Mouse (Mus musculus): ENCODE measurements around the gene Celf1.
"Not testable (repeated sequence)": the region's sequence is repeated elsewhere in the genome, so short reads cannot be mapped to it uniquely, and the experiment has no call there.

The Celf1 gene

DNA sequence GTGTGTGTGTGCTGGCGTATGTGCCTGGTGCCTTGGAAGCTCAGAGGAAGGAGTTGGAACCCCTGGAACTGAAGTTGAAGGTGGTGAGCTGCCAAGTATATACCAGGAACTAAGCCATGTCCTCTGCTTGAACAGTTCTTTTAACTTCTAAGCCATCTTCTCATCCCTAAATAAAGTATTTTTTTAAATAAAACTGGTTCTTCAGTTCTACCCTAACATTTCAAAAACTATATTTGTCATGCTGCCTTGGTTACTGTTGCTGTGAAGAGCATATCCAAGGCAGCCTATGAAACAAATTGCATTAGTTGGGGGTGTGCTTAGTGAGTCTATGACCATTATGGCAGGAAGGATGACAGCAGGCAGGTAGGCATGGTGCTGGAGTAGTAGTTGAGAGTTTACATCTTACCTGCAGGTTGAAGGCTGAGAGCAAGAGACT, 84.9 kb downstream of the Celf1 start:
- no peak for DNase-seq

DNA sequence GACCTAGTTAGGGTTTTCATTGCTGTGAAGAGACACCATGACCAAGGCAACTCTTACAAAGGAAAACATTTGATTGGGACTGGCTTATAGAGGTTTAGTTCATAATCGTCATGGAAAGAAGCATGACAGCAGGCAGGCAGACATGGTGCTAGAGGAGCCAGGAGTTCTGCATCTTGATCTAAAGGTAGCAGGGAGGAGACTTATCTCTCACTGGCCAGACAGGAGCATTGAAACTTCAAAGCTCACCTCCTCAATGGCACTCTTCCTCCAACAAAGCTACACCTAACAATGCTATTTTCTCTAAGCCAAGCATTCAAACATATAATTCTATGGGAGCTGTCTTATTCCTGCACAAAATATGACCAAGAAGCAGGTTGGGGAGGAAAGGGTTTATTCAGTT, 86.3 kb downstream of the Celf1 start:
- no peak for DNase-seq

DNA sequence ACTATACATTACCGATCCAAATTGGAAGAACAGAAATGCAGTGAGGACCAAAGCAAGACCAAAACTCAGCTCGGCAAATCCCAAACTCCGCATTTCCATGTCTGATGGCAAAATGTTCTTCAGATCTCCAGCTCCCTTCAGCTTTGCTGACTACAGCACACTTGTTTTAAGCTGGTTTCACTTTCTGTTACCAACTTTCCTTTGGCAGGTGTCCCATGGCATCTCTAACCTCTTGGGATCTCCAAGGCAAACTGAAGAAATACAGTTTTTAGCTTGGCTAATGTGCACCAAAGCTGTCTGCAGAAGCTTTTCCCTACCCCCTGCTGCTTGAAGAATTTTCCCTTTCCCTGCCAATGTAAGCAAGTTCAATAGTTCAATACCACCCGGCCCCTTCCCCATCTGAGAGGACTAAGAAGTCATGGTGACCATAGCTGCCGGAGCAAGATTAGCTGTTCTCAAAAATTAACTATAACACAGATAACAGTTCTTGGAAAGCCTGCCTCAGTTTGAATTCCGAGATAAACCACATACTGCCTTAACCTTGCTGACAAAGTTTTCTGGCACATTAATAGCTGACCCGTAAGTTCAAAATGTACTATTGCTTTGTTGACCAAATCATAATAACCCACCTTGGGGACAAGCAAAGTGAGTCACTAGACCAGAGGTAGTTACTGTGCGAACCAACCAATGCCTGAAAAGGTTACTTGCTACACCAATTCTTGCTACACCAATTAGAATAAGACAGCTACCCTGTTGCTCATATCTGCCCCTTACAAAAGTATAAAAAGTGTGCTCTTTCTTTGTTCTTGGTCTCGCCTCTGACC, 87.4 kb downstream of the Celf1 start:
- DNase-seq, result peak; percentile 55

DNA sequence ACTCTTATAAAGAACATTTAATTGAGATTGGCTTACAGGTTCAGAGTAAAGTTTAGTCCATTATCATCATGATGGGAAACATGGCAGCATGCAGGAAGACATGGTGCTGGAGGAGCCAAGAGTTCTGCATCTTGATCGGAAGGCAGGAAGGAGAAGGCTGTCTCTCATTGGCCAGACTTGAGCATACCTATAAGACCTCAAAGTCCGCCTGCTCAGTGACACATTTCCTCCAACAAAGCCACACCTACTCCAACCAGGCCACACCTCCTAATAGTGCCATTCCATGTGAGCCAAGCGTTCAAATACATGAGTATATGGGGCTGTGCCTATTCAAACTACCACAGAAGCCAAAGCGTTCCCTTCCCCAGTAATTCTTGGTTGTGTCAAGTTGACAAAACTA, 91.0 kb downstream of the Celf1 start:
- DNase-seq, result no peak

DNA sequence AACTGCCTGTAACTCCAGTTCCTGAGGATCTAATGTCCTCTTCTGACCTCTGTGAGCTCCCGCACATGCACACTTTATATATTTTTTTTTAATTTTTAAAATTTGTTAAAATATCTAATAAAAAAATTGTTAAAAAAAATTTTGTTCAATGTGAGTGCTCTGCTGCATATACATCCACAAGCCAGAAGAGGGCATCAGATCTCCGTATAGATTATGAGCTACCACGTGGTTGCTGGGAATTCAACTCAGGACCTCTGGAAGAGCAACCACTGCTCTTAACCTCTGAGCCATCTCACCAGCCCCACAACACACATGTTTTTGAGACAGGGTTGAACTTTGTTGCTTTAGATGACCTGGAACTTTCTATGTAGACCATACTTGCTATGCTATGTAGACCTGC, 92.8 kb downstream of the Celf1 start:
- DNase-seq, result peak; percentile 8

DNA sequence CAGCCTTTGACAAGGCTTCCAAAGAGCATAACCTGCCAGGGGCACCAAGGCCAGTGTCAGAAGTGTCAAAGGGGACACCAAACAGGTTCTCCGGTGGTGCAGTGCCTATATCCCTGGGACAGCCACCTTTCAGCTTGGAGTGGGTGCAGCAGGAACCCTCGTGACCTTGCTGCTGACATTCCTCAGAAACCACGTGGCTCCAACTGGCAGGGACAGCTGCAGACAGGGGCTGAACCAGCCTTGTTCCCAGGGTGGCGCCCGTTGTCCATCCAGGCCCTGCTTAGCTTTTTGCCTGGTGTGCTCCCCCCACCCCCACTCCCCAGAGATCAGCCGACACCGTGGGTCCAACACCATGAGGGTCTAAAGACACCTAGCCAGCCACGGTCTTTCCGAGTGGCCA, 95.2 kb downstream of the Celf1 start, which contains the start of gene Rapsn:
TSS of gene Rapsn (plus strand) at position 236 of the 400 bp plus-strand sequence.
- DNase-seq, result peak; percentile 69

DNA sequence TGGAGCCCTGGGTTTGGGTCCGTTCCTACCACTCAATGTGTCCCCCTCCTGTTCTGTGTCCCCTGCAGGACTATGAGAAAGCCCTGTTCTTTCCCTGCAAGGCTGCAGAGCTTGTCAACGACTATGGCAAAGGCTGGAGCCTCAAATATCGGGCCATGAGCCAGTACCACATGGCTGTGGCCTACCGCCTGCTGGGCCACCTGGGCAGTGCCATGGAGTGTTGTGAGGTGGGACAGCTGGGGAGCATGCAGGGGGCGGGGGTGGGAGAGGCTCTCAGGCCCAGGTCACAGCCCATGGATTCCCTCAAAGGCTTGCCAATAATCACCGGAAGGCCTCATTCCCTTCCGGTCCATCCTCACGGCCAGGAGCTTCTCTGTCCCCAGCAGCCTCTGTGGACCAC, 101.6 kb downstream of the Celf1 start:
- DNase-seq, result no peak

DNA sequence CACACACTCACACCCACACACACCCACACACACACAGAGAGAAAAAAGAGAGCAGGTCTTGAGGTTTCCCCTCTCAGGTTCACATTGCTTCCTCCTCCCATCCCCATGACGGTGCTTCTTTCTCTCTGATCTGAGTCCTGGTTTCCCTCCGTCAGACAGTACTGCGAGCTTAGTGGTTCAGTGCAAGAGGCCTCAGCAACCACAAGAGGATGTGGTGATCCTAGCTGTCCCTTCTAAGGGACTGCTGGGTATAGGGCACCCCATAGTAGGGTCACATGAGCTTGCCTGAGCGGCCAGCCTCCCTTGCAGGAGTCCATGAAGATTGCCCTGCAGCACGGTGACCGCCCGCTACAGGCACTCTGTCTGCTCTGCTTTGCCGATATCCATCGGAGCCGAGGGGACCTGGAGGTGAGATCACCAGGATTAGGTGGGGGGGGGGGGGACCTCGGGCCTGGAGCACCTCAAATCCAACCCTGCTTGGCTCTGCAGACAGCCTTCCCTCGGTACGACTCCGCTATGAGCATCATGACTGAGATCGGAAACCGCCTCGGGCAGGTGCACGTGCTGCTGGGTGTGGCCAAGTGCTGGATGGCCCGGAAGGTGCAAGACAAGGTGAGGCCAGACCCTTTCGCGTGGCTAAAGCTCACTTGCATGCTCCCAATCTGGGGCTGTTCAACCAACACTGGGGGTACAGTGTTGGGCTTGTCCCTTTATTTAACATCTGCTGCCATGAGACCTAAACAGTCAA, 102.6 kb downstream of the Celf1 start:
- peak; percentile 20 for DNase-seq

DNA sequence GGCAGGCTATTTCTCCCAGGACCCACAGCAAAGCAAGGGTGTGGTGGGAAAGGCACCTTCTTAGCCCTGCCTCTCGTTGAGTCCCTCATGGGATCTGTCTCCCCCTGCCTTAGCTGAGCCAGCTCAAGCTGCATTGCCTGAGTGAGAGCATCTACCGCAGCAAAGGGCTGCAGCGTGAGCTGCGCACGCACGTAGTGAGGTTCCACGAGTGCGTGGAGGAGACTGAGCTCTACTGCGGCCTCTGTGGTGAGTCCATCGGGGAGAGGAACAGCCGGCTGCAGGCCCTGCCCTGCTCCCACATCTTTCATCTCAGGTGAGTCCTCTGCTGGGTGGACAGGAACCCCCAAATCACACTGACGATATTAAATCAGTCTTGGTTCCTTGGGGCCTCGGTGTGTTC, 104.5 kb downstream of the Celf1 start:
- no peak for DNase-seq

DNA sequence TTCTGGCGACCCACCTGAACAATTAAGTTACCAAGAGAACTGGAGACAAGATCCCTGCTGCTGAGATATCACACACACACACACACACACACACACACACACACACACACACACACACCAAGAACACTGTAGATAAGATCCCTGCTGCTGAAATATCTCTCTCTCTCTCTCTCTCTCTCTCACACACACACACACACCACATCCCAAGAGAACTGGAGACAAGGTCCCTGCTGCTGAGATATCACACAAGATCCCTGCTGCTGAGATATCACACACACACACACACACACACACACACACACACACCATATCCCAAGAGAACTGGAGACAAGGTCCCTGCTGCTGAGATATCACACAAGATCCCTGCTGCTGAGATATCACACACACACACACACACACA, 105.6 kb downstream of the Celf1 start:
- DNase-seq, result not testable (repeated sequence)

DNA sequence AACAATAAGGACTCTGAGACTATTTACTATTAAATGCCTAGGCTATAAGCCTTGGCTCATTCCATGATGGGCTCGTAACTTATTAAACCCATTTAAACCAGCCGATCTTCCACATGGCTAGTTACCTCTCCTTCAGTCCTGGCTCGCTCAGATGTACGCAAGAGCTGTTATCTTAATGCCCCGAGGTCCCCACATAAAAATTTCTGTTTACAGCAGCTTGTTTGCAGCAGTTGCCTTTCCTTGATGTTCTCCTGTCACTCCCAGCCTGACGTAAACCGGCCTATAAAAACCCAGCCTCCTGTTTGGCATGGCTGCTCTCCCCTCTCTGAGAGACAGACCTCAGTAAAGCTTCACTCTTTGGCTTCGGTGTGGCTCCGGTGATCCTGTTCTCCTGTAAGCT, 107.2 kb downstream of the Celf1 start:
- DNase-seq, result no peak

DNA sequence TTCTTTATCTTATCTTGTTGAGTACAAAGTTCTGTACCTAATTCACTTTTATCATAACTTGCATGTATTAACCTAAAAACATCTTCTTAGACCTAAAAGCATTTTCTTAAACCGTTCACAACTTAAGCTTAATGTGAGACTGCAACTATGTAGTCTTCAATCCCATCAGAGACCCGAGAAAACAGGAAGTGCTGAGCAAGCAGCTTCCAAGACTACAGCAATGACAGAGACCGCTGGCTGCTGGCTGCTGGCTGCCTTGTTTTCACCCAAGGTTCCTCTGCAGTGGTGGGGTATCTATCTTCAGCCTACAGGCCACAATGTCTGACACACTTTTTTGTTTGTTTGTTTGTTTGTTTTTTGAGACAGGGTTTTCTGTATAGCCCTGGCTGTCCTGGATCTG, 111.7 kb downstream of the Celf1 start:
- no peak for DNase-seq

DNA sequence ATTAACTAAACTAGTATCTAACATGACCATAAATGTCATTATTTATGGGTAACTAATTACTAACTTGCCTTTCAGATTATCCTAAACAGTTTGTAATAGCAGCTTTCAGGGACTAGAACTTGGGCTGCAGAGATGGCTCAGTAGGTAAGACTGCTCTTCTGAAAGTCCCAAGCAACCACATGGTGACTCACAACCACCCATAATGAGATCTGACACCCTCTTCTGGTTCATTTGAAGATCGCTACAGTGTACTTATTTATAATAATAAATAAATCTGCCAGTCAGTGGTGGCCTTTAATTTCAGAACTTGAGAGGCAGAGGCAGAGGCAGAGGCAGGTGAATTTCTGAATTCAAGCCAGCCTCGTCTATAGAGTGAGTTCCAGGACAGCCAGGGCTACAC, 112.6 kb downstream of the Celf1 start:
- no peak for DNase-seq

DNA sequence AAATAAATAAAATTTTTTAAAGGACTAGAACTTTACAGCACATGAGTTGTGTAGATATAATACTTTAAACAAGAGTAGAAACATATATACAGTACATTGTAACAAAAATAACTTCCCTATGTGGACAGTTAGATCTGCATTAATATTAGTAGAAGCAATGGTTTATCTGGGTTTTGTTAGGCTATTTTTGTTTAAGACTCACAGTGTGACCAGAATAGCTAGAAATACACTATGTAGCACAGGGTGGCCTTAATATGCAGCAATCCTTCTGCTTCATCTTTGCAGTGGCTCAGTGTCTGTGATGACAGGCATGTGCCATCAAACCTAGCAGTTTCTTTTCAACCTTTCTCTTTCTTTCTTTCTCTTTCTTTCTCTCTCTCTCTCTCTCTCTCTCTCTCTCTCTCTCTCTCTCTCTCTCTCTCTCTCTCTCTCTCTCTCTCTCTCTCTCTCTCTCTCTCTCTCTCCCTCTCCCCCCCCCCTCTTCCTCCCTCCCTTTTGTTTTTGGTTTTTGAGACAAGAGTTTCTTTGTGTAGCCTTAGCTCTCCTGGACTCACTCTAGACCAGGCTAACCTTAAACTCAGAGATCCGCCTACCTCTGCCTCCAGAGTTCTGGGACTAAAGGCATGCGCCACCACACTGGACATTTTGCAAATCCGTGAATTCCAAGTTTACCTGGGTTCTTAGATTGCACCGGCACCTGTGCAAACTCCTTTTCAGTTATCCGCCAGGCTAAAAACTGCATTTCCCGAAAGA, 113.2 kb downstream of the Celf1 start:
- DNase-seq, result no peak

DNA sequence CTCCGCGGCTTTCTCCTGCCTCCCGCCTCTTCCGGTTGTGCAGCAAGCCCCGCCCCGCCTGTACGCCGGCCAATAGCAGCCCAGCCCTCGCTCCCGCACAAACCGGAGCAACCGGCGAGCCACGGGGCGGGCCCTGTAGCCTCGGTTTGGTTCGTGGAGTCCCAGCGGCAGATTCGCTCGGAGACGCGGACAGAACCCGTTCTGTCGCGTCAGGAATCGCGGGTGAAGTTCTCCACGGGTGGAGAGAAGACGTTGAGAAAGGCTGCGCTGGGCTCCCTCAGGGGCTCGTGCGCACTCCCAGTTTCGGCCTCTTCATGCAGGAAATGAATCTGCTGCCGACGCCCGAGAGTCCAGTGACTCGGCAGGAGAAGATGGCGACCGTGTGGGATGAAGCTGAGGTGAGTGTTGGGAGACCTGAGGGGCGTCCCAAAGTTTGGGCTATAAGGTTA, 113.8 kb downstream of the Celf1 start, which contains the start of gene Psmc3:
TSS of gene Psmc3 (plus strand) at position 76 of the 449 bp plus-strand sequence.
- peak; percentile 97 for DNase-seq

DNA sequence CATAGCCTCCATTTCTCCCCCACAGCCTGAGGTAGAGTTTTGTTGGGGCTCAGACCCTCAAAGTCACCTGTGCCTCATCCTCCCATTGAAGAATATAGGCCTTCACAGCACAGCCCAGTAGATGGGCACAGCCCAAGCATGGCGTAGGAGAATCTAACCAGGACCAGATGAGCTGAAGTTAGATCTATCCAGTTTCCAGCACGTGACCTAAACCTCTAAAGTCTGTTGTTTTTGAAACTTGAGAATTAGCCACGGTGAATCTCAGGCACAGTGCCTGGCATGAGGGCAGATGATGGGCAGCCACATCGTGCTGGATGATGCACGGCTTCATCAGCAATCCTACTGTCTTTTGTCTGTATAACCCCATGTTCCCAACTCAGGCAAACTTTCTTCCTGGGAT, 118.3 kb downstream of the Celf1 start:
- no peak for DNase-seq

DNA sequence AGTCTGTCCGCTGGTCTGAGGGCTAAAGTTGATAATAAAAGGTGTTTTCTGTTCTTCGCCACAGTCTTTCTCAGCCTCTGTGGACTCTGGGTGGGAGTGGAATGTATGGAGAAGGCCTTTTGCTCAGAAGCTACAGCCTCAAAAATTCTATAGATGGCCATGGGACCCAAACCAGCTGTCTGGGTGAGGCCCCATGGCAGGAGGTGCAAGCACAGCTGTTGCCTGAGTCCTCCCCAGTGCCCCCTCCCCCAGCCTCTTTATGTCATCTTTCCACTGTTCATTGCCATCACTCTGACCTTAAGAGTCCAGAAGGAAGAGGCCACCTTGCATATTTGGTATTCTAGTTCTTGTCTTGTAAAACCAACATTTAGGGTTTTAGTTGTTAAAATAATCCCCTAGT, 119.2 kb downstream of the Celf1 start:
- no peak for DNase-seq

DNA sequence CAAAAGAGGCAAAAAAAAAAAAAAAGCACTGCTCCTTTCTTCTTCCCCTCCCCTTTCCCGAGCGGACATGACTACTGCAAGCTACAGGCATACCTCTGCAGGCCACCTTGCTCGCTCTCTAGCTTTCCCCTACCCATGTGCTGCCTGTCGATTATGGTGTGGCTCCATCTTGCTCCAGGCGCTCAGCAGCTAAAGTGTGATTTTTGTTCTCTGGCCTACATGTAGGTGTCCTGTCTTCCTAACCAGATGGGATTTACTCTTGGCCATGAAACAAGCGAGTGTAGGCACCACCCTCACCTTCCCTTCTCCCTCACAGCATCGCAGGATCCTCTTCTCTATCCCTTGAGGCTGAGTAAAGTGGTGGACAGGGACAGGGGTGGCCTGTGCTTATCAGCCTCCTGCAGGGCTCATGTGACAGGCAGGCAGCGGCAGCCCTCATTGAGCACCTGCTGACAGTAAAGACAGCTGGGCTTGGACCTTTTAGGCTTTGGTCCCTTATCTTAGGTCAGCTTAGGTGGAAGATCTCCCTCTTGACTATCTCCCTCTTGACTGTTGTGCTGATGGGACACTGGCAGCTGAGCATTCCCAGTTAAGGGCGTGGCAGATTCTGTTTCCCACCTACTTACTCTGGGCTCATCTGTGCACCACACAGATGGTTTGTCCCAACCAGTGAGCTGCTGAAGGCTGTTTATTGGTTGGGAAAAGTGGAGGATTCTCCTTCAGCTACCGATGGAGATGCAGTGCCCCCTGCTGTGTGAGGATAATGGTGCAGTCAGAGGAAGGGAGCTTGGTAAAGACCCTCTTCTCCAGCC, 120.6 kb downstream of the Celf1 start:
- DNase-seq, result peak; percentile 36

DNA sequence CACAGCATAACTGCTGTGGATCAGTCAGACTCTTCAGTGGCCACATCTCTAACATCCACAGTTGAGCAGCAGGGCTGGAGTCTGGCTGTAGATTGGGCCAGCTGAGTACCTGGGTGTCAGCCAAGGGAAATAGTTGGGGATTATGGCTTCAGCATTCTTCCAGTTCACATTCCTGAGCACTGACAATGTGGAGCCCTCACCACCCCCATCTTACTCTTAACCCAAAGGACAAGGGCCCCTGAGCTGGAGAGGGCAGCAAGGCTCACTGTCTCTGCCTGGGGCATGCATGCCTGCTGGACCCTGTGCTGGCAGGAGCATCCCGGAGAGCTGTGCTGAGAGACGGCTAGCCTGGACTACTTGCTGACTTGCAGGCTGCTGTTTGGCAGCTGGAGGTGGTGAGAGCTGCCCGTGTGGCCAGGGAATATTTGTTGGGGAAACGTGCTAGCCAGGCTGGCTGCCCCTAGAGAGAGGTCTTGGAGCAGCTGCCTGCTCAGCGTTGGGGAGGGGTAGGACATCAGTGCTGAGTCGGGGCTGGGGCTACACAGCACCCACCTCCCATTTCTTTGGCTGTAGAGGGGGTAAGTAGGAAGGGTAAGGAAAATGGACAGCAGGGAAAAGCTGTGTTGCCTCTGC, 121.8 kb downstream of the Celf1 start:
- peak; percentile 64 for DNase-seq

DNA sequence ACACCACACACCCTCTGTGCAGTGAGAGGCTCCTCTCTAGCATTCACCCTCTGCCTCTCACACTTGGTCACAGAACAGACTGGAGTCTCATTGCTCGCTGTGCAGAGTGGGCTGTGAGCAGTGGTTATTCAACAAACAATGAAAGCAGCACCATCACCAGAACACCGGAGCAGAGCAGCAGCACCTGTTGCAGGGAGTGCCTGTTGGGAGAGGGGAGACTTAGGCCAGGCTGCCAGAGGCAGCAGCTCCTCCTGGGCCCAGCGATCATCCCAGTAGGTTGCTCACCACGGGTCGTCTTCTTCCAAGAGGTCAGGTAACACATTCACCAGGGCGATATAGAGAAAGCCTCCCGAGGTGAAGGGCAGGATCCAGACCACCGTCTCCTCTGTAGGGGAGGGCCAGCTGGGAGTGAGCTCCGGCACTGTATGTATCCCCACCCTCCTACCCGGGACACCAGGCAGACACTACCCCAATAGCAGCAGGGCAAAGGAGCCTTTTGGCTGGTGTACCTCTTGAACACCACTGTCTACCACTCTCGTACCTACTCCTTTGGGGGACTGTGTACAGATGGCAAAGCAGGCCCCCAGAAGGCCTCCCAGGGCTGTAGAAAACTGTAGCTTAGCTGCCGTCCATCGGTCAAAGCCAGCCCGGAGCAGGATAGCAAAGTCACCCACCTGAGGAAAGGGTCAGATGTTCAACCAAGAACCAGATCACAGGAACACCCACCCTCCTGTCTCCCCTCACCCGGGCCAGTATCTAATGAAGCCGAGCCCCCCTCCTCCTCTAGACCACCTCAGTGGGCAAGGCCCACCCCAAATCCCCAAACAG, 122.8 kb downstream of the Celf1 start:
- DNase-seq, result no peak

DNA sequence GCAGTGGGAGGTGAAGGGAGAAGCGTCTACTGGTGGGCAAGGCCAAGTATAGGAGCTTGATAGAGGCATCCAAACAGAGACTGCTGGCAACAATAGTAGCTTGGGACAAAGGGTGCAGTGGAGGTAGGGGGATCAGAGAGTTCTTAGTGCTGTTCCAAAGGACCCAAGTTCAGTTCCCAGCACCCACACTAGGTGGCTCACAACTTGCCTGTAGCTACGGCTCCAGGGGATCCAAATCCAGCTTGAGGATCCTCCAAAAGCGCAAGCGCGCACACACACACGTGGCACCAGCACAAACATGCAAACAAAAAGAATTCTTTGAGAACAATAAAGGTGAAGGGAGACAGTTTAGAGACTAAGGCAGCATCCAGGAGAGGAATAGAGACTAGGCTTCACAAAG, 124.0 kb downstream of the Celf1 start:
- no peak for DNase-seq
